Mouse (Mus musculus) heart, embryonic 16.5 days (tissue): ENCODE measurements around the gene Akr1a1. TPM values are rescaled to one million over a fixed set of nuclear protein-coding genes. Genes with fewer than 3 reads are reported as not detected.
A peak's percentile ranks its signal among the peaks of the same experiment; 100 is the strongest.
"Not testable (repeated sequence)": the region's sequence is repeated elsewhere in the genome, so short reads cannot be mapped to it uniquely, and the experiment has no call there.

Experiments
- ATAC-seq: fragments of 200-750 bp; cut with Nextera tagmentation; replicated peaks from 2 replicates; pipeline ENCODE4 v1.8.0; 2017; ENCODE audit warnings: moderate number of reproducible peaks; ENCODE audit not compliant: insufficient read depth, low FRiP score; ENCODE audit errors: extremely low read depth
- H3K27ac ChIP-seq: fragments of 300-500 bp; sonication (generic); 2 replicates; pipeline ENCODE4 v1.5.1; 2014; ENCODE audit warnings: mild to moderate bottlenecking, low read length, control low read depth, moderate library complexity
- H3K27me3 ChIP-seq: fragments of 300-500 bp; sonication (generic); 2 replicates; pipeline ENCODE4 v1.6.1; 2014; ENCODE audit warnings: low read length, mixed read lengths; ENCODE audit not compliant: control insufficient read depth, insufficient read depth
- H3K36me3 ChIP-seq: fragments of 300-500 bp; sonication (generic); 2 replicates; pipeline ENCODE4 v1.6.1; 2014; ENCODE audit not compliant: control insufficient read depth, insufficient read depth
- H3K4me1 ChIP-seq: fragments of 300-500 bp; sonication (generic); 2 replicates; pipeline ENCODE4 v1.6.1; 2014; ENCODE audit warnings: low read length, mixed read lengths; ENCODE audit not compliant: control insufficient read depth, insufficient read depth
- H3K4me2 ChIP-seq: fragments of 300-500 bp; sonication (generic); 2 replicates; pipeline ENCODE4 v1.6.1; 2014; ENCODE audit warnings: low read depth, mild to moderate bottlenecking, control low read depth, low read length
- H3K4me3 ChIP-seq: fragments of 300-500 bp; sonication (generic); 2 replicates; pipeline ENCODE4 v1.5.1; 2014; ENCODE audit warnings: mild to moderate bottlenecking, control low read depth, low read length
- H3K9ac ChIP-seq: fragments of 300-500 bp; sonication (generic); 2 replicates; pipeline ENCODE4 v1.6.1; 2014; ENCODE audit warnings: low read length, control low read depth
- H3K9me3 ChIP-seq: fragments of 300-500 bp; sonication (generic); replicated peaks from 2 replicates; pipeline ENCODE4 v1.6.1; 2016; ENCODE audit warnings: low read length; ENCODE audit not compliant: control insufficient read depth
- WGBS: fragments of 180-500 bp; shearing (Covaris S2); extraction: QIAGEN DNeasy Blood & Tissue Kit; methylation state at CpG from one replicate; pipeline ENCODE4 v1.1.7; 2014; 5-methylcytosine and 5-hydroxymethylcytosine counted together
- polyA plus RNA-seq: library from polyadenylated mRNA; unstranded; fragments of >200 nt; fragmentation: Nextera tagmentation; extraction: Ambion mirVana; gene quantifications from 2 replicates; pipeline ENCODE4 v1.2.1, GENCODE M21; 2015

Akr1a1 gene
- polyA plus RNA-seq, 1 experiment from 2014 or later, result 585 TPM

DNA sequence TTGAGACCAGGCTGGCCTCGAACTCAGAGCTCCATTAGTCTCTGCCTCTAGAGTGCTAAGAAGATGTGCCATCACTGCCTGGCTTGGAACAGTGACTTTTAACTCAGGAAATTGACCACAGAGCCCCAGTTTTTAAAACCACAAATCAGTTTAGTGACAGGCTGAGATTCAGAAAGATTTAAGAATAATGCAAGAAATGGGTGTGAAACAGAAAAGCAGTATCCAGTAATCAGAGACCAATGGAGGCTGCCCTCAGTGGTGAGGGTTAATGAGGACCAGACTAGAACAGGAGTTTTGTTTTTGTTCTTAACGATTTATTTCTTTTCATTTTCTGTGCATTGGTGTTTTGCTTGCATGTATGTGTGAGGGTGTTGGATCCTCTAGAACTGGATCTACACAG, 33.2 kb upstream of the Akr1a1 start:
- ATAC-seq, result no peak
- H3K9me3 ChIP-seq, result no peaks in the 10 kb centered on the region
- no peaks in the 10 kb centered on the region for H3K27me3 ChIP-seq
- no peak overlapping the region for H3K4me3 ChIP-seq
- H3K4me2 ChIP-seq, result peak overlapping the region; percentile 90
- peaks cover 18% of the 10 kb centered on the region for H3K4me1 ChIP-seq
- WGBS, result 70% methylated on average over 2 of the region's 2 CpGs
- peaks cover 17% of the 10 kb centered on the region for H3K36me3 ChIP-seq
- peak overlapping the region; percentile 91 for H3K9ac ChIP-seq
- peak overlapping the region; percentile 98 for H3K27ac ChIP-seq

DNA sequence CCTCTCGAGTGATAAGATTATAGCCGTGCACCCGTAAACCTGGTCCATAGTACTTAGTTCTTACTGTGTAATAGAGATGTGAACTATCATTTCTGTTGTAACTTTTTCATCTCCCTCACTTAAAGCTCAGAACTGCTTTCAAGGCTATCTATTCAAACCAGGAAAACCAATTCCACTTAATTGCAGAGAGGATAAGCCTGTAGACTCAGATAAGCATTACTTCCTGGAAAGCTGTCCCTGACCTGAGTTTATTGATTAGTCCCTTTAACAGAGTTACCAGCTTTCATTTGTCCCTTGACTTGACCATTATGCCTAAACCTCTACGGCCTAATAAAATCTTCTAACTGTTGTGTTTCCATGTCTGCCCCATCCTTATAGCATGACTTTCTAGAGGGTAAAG, 32.5 kb upstream of the Akr1a1 start:
- Histone ChIP-seq H3K9ac (no peak overlapping the region), H3K27ac (no peak overlapping the region), H3K36me3 (peaks cover 12% of the 10 kb centered on the region), H3K4me2 (no peak overlapping the region), H3K9me3 (no peaks in the 10 kb centered on the region), H3K4me3 (no peak overlapping the region), H3K27me3 (no peaks in the 10 kb centered on the region), H3K4me1 (peaks cover 18% of the 10 kb centered on the region)
- 64% methylated on average over 4 of the region's 4 CpGs for WGBS
- ATAC-seq, result no peak

DNA sequence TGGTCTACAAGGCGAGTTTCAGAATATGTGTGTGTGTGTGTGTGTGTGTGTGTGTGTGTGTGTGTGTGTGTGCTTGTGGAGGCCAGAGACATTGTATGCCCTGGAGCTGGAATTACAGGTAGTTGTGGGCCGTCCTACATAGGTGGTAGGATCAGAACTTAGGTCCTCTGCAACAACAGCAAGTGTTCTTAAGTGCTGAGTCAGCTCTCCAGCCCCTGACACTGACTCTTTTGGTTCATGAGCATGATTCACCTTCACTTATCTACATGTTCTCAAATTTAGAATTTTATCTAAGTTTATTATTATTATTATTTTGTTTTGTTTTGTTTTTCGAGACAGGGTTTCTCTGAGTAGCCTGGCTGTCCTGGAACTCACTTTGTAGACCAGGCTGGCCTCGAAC, 29.0 kb upstream of the Akr1a1 start:
- not testable (repeated sequence) for H3K27me3 ChIP-seq, H3K4me1 ChIP-seq, H3K4me3 ChIP-seq, H3K9ac ChIP-seq, H3K36me3 ChIP-seq, H3K9me3 ChIP-seq, ATAC-seq, H3K27ac ChIP-seq, H3K4me2 ChIP-seq
- 92% methylated on average over 4 of the region's 4 CpGs for WGBS

DNA sequence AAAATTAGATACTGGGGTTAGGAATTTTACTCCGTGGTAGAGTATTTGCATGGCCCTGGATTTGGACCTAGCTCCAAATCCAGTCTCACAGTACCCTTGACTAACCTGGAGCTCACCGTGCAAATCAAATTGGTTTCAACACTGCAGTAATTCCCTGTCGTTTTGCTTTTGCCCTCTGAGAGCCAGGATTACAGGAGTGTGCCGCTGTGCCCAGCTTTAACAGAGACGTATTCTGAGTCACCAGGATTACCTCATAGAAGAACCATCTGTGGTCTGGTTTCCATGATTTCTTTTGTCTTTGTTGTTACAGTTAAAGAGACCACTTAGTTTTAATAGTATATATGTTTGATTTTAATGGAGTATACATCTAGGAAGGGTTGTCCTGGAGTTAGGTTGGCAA, 27.7 kb upstream of the Akr1a1 start:
- Histone ChIP-seq H3K4me3 (no peak overlapping the region), H3K27ac (no peak overlapping the region), H3K27me3 (no peaks in the 10 kb centered on the region), H3K9me3 (no peaks in the 10 kb centered on the region), H3K4me2 (no peak overlapping the region), H3K4me1 (no peaks in the 10 kb centered on the region), H3K36me3 (no peaks in the 10 kb centered on the region), H3K9ac (no peak overlapping the region)
- WGBS, result 54% methylated on average over 5 of the region's 5 CpGs
- ATAC-seq, result no peak

DNA sequence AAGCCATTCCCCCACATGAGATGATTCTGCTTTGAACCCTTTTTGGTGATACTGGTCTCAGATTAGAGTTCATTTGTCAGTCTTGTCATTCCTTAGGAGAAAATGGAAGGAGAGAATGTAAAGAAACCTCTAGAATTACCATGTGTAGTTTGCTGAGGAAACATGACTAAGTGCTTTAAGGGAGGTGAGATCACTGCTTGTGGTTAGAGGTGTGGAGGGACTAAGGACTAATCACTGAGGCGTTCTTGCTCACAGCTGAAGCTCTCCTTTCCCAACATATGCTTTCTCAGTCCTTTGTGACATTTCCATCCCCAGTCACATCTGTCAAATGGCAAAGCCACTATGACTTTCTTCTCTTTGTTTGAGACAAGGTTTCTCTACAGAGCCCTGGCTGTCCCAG, 26.3 kb upstream of the Akr1a1 start:
- Histone ChIP-seq H3K9ac (no peak overlapping the region), H3K36me3 (no peaks in the 10 kb centered on the region), H3K4me2 (no peak overlapping the region), H3K27ac (no peak overlapping the region), H3K4me1 (no peaks in the 10 kb centered on the region), H3K4me3 (no peak overlapping the region), H3K27me3 (no peaks in the 10 kb centered on the region), H3K9me3 (no peaks in the 10 kb centered on the region)
- 64% methylated on average over 1 of the region's 1 CpGs for WGBS
- ATAC-seq, result no peak

DNA sequence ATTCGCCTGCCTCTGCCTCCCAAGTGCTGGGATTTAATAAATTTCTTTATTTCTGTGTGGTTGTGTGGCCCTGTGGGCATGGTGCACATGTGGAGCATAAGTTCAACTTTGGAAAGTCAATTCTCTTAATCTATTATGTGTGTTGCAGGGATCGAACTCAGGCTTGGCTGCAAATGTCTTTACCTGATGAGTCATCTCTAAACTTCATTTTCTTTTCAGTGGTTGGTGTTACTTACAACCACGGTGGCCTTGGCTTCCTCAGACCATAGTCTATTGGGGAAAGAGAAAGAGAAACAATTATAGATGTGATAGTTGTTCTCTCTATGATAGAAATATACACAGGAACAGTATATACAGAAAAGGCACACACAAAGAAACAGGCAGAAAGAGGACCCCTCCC, 24.5 kb upstream of the Akr1a1 start:
- H3K4me2 ChIP-seq, result no peak overlapping the region
- H3K4me3 ChIP-seq, result no peak overlapping the region
- no peak for ATAC-seq
- 72% methylated on average over 3 of the region's 3 CpGs for WGBS
- no peaks in the 10 kb centered on the region for H3K9me3 ChIP-seq
- no peak overlapping the region for H3K9ac ChIP-seq
- no peaks in the 10 kb centered on the region for H3K27me3 ChIP-seq
- no peaks in the 10 kb centered on the region for H3K36me3 ChIP-seq
- no peak overlapping the region for H3K27ac ChIP-seq
- H3K4me1 ChIP-seq, result no peaks in the 10 kb centered on the region

DNA sequence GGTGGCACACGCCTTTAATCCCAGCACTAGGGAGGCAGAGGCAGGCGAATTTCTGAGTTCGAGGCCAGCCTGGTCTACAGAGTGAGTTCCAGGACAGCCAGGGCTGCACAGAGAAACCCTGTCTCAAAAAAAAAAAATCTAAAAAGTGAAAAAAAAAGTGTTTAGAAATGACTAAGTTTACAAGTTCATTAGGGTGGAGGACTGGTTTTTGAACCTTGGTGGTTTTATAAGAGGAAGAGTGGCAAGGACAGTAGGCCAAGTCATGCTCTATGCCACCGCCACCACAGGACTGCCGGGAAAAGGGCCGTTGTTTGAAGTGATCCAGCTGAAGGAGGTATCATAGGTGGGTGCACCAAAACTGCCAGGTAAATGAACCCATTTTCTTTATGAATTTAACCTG, 23.3 kb upstream of the Akr1a1 start:
- not testable (repeated sequence) for H3K4me2 ChIP-seq, H3K27me3 ChIP-seq, H3K9me3 ChIP-seq, H3K4me1 ChIP-seq, H3K27ac ChIP-seq, H3K4me3 ChIP-seq, H3K9ac ChIP-seq, ATAC-seq, H3K36me3 ChIP-seq
- 93% methylated on average over 6 of the region's 6 CpGs for WGBS

DNA sequence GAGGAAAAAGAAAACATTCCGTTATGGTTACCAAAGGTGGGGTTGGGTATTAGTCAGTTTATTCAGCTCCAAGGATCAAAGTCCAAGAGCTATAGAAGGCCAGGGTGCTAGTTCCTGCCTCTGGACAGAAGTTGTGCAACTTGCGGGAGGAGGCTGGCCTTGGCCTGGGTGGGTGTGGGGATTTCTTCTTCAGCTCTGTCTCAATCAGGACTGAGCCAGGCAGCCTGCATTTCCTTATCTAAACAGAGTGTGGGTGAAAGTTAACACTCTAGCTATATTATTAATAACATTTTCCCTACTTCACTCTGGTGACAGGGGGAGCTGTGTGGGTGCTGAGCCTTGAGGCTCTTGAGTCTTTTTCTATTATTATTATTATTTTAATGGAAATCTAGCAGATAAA, 21.3 kb upstream of the Akr1a1 start:
- Histone ChIP-seq H3K36me3 (no peaks in the 10 kb centered on the region), H3K4me2 (no peak overlapping the region), H3K4me3 (no peak overlapping the region), H3K27ac (no peak overlapping the region), H3K4me1 (no peaks in the 10 kb centered on the region), H3K27me3 (no peaks in the 10 kb centered on the region), H3K9ac (no peak overlapping the region), H3K9me3 (no peaks in the 10 kb centered on the region)
- no peak for ATAC-seq
- WGBS, result 39% methylated on average over 2 of the region's 2 CpGs

DNA sequence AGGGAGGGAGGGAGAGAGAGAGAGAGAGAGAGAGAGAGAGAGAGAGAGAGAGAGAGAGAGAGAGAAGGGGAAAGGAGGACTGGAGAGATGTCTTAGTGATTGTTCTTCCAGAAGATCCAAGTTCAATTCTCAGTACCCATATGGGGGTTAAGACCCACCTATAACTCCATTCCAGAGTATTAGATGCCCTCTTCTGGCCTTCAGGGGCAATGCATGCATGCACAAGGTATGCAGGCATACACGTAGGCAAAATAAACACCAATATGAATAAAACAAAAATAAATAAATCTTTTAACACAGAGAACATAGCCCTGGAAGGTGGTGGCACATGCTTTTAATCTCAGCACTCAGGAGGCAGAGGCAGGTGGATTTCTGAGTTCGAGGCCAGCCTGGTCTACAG, 17.8 kb upstream of the Akr1a1 start:
- Histone ChIP-seq H3K4me1 (no peaks in the 10 kb centered on the region), H3K27me3 (no peaks in the 10 kb centered on the region), H3K36me3 (no peaks in the 10 kb centered on the region), H3K9ac (no peak overlapping the region), H3K4me3 (no peak overlapping the region), H3K9me3 (no peaks in the 10 kb centered on the region), H3K27ac (no peak overlapping the region), H3K4me2 (no peak overlapping the region)
- ATAC-seq, result no peak
- WGBS, result 70% methylated on average over 2 of the region's 2 CpGs

DNA sequence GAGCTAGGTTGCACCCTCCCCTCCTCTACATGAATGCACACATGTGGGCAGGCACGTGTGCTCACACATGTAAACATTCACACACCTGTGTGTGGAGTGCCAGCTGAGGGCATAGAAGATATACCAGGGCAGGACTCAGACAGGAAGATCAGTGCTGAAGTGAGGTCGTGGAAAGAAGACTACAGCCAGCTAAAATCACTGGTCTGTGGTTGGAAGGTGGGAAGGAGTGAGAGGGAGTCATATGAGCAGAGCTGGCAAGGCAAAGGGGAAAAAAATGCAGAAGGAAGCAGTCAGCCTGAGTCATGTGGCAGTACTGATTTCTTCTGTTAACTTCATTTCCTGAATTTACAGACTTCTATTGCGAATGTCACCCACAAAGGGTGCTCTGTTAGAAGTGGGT, 16.7 kb upstream of the Akr1a1 start:
- ATAC-seq, result no peak
- Histone ChIP-seq H3K4me1 (no peaks in the 10 kb centered on the region), H3K27ac (no peak overlapping the region), H3K4me2 (no peak overlapping the region), H3K4me3 (no peak overlapping the region), H3K9ac (no peak overlapping the region), H3K9me3 (no peaks in the 10 kb centered on the region), H3K36me3 (no peaks in the 10 kb centered on the region), H3K27me3 (no peaks in the 10 kb centered on the region)
- 41% methylated on average over 3 of the region's 3 CpGs for WGBS
